Mouse (Mus musculus) right cerebral cortex, postnatal 36 days (tissue): ENCODE results near the gene Arhgap10.

Experiments used
- DNase-seq, 2 experiments: peaks; one replicate each; pipeline ENCODE4 v3.0.0; 2022; ENCODE audit warnings: low spot score in 2 of 2, mixed read lengths in 1 of 2

The Arhgap10 gene

DNA sequence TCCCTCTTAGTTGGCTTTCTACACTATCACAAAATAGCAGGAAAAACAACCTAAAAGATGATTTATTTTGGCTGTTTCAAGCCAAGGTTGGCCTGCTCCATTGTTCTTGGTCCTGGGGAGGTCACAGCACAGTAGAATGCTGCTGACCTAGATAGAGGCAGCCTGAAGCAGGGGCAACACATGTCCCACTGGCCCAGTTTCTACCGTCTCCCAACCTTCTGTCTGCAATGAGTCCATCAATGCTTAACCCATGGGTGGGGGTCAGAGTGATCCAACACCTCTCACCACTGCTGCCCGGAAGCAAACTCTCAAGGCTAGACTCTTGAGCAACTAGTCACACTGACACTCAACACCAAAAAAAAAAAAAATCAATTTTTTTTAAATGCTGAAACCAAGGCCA, 31.0 kb downstream of the Arhgap10 start:
- no peak for DNase-seq

DNA sequence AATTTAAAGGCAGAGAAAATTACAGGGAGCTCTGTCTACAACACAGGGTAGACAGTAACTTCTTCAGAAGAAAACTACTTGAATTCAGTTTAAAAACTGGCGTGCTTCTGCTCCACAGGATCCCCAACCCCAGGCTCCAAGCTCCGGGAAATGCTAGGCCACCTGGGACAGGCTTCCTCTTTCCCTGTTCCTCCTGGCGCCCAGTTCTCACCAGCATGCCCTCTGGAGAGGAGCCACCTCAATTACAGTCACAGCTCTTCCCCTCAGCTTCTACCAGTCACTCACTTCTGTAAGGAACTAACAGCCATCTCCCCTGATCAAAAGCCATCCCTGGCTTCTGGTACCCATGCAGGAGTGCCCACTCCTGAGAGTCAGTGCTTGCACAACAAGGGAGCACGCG, 32.9 kb downstream of the Arhgap10 start:
- no peak for DNase-seq

DNA sequence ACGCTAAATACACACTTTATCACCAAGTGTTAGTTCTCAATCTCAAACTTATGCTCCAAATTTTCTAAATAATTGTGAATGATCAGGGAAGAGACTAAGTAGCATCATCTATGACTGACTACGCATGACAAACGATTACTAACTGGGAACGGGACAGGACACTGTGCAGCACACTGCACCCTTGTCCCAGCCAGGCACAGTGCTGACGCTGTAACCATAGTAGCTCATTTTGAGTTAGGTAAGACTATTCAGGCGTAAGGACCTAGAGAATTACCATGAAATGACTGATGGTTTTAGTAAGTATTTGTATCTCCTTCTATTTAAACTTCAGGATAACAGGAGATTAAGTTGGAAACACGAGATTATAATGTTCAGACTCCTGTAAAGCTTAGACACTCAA, 33.5 kb downstream of the Arhgap10 start:
- DNase-seq: no peak

DNA sequence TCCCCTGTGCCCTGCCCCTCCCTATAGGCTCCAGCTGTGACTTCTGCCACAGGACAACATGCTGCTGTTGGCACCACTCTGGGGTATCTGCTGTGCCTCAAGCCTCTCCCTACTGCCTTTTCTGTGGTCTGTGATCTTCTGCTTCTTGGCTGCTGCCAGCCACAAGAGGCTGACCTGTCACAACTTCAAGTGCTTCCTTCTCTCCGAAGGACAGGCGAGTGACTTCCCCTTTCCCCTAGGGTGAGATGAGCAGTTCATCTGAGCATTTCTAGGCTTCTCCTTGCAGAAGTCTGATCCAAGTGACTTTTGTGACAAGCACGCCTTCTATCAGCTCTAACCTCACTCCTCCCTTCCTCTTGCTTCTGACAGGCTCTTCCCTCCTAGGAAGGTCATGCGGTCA, 34.1 kb downstream of the Arhgap10 start:
- no peak for DNase-seq

DNA sequence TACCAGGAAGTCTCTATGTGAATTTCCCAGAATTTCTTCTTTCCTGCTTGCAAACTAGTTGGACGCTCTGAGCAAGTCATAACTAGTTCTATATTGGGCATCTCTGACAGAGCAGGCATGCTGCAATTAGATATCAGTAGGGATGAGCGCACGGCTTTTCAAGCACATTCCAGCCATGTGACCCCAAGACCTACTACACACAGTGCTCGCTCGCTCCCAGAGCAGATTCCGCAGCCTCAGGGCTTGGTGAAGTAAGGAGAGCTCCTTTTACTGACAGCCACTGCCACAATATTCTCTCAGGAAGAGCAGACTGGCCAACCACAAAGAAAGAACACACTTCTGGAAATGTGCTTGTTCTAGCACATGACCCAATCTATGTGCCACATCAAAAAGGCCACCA, 36.0 kb downstream of the Arhgap10 start:
- no peak for DNase-seq

DNA sequence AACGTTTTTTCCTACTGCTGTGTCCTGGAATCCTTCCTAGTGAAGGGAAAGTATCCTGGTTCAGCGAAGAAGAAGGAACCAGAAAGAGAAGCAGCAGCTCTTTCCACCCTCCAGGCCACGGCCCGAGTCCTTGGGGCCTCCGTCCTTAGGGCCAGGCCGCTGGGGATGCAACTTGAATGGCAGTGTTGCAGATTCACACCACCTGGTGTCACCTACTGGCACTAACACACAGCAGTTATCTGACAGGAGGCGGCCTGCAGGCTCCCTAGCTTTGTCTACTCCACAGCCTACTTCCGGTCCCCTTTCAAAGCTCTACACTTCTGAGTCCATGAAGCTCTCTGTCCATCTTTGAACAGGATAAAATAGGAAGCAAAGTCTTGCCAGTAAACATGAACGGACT, 37.8 kb downstream of the Arhgap10 start:
- no peak for DNase-seq

DNA sequence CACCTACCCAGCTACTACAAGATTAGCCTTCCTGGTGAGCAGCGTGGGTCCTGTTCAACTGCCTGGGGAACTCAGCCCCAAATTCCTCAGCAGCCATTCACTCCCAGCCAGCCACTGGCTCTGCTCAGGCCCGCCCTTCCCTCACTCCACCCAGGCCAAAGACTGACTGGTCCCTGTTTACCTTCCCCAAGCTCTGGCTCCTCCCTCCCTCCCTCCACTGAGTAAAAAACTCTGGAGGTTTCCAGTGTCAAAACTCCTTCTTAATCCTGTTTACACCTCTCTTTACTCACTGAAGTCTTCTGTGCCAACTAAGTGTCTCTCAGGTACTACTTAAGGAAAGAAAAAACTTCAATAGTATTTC, 38.9 kb downstream of the Arhgap10 start:
- no peak for DNase-seq

DNA sequence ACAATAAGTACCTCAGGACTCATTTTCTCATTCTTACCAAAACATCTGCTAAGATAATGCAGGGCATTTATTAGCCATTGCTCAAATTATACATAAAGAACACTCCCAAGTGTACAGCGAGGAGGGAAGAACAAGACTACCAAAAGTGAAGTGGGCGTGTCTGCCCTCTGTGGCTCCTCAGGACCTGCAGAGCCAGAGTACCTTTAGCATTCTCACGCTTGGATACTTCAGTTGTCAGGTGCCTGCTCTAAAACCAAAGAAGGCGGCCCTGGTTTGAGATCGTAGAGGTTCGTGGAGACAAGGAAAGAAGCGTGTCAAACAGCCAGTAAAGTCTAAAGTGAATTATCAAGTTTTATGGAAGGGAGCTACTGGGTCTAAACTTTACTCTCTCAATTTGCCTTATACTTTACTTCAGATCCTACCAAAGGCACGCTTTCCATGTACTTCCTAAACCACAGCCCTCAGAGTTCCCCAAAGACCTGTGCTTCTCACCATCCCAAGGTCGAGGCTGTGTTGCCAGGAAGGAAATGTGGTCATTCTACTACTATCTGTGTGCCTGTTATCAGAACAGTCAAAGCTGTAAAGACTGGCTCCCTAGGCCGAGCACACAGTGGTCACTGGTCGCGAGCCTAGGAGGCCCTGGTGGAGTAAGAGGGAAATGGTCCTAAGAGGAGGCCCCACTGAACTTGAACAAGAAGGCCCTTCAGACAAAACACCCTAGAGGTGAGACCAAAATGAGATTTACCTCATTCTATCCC, 39.4 kb downstream of the Arhgap10 start:
- no peak for DNase-seq

DNA sequence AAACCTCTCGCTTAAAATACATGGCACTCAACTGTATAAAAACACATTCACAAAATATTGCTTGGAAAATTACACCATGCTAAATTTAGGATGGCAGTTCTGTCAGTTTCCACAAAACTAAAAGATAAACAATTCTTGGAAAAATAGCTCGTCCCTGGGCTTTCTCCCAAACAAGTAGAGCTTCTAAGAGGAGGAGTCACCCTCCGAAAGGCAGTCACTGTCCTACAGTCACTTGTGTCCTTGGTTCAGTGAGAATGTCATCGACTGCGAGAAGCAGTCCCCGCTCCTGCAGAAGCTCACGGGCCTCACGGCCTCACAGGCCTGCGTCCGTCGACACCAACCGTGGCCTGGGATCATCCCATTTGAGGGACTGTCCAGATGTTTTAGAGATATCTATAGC, 40.1 kb downstream of the Arhgap10 start:
- DNase-seq: no peak

DNA sequence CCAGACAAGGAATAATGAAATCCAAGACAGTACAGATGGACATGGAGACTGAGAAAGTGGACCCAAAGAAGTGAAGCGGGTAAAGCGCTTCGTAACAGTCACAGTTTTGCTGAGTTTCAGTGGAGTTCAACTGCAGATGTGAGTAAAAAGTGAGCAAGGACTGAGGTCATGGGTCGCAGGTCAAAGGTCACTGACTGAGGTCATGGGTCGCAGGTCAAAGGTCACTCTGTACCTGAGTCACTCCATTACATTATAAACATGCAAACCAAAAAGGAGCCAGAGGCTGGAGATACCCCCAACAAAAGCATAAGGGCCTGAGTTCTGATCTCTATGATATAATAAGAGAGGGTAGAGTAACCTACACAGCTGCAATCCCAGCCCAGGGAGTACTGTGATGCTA, 43.1 kb downstream of the Arhgap10 start:
- DNase-seq: no peak

DNA sequence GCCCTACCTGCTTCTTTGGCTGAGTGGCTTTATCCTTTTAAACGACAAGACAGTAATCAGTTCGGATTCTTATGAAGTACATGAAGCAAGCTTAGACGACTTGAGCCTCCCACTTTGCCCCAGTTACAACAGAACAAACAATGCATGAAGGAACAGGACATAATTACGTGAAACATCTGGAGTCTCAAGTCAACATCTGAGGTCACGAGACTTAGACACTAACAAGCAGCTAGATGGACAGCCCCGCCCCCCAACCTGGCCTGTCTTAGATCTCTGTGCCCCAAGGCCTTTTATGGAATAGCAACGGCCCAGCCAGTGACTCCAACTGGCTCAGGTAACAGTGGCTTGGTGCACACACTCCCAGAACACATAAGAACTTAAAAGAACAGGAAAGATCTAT, 44.0 kb downstream of the Arhgap10 start:
- no peak for DNase-seq

DNA sequence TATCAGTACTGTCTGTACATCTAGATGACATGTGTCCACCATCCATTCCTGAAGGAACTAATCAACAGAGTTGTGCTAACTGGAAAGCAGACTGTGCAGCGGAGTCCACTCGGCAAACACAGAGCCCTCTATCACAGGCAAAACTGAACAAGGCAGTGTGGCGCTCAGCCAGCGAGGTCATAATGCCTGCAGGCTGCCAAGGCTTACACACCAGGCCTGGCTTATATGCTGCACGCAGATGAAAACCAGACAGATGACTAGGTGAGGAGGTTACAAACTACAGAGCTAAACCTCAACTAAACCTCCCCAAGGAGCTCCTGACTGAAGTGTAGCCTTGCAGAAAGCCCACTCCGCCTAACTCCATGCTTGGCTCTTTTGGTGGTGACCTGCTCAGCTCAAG, 44.4 kb downstream of the Arhgap10 start:
- DNase-seq: no peak

DNA sequence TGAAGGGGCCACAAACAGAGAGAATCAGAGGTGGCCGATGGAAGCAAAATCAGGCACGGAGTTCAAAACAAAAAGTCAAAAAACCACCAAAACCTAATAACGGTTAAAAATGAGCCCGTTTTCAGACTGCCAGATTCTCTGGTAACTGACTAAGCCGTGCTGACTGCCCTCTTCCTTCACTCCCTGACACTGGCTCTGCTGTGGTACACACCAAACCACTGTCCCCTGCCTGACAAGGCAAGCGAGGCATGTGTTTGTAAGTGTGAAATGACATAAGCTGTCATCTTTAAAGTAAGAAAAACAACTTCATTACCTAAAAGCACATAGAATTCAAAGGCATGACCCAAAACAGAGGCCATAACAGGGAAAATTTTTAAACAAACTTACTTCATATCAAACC, 56.4 kb downstream of the Arhgap10 start:
- DNase-seq: no peak

DNA sequence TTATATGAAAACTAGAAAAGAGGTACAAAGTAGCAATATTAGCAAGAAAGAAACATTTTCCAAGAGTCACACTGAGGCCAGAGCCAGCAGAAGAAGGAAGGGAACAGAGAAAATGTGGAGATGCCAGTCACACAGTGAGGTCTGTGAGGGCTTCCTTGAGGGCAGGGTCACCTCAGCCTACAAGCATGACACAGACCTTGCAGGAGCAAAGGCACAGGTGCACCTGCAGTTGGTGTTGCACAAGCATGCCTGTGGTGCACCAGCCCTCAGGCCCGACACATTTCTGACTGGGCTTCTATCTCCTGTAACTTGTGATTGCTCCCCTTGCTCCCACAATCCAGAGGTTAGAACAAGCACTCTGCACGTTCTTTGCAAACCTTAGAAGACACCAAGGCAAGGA, 57.4 kb downstream of the Arhgap10 start:
- no peak for DNase-seq

DNA sequence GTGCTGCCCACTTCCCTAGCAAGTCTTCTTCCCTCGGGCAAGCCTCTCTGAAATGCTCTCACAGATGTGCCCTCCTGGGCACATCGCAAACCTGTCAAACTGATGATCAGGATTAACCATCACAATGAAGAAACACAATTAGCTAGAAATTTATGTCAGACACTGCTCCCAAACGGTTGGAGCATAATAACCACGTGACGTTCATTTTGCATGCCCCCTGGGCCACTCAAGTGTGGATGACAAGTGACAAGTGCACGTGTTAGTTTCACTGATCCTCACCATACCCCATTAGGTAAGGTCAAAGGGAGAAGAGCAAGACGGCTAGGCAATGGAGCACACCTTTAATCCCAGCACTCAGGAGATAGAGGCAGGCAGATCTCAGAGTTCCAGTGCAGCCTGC, 58.1 kb downstream of the Arhgap10 start:
- DNase-seq: no peak

DNA sequence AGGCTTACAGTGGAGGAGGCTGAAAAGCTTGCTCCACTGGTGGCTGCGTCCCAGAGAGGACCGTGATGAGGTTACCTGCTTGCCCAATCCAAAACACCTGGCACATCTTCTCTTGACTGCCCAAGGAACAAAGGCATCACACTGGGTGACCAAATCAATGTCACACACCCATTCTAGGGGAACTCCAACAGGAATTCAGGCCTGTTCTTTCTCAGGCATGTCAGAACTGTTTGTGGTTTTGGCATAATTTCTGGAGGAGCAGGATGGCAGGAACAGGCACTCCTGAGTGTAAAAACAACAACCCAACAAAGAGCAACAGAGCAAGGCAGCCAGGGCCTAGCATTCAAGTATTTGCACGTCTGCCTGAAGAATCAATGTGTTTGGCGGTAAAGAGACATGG, 59.2 kb downstream of the Arhgap10 start:
- DNase-seq: no peak

DNA sequence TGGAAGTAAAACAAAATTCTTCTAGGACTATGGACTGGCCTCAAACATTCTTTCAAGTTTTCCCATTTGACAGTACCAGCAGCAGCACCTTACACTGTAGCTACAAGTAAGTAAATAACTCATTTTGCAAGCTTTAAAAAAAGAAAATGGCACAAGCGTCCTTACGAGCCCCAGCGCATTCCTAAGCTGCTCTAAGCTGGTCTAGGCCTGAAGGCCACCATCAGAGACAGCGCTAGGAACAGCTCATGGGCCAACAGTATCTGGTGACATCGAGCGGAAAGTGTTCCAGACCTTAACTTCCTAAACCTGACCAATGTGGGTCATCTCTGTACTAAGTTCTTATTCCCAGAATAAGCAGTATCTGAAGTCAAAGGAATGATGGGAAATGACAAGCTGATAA, 61.5 kb downstream of the Arhgap10 start:
- DNase-seq: no peak

DNA sequence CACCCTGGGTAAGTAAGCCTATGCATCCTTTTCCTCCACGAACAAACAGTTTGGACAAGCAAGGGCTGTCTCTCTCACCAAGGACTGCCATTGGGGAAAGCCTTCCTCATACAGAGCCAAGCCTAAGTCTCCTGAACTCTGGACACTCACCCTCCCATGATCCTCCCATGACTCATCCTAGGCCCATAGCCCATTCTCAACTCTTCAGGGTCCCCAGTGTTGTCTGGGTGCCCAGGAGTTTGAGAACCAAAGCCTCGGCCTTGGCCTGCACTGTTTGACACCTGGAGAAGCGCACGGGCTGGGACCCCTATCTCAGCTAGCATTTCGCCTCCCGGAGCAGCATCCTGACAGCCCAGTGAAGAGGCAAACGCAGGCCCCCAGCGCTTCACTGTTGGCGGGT, 63.9 kb downstream of the Arhgap10 start:
- no peak for DNase-seq

DNA sequence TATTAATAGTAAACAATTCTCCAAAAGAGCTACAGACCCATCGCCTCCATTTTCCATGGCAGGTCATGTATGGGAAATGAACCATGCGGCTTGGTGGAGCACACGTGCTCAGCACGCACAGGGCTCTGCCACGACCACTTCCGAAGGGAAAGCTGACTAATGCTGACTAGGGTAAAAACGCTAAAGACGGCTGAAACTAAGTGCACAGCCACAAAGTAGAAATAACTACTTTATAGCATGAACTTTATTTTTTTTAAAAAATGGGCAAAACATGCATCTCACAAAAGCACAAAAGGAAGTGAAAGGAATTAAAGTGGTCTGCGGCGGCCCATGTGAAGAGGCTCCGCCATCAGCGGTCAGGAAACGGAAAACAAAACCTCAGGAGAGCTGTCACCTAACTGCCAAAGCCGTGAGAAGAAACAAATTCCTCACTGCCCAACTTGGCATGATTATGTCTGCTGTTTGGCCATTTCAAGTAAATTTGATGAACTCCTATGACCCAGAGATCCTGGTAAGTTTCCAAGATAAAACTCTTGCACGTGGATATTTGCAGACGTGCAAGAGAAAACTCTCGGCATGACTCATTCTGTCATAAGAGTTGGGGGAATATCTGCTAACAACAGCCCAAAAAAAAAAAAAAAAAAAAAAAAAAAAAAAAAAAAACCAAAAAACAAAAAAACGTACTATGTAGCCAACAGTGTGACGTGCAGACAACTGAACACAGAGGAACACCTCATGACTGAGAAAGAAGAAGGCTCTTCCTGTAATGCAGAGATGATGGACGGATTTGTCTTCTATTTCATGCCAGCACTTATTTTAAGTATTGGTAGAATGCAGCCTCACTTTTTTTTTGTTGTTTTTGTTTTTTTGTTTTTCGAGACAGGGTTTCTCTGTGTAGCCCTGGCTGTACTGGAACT, 66.0 kb downstream of the Arhgap10 start:
- DNase-seq: no peak

DNA sequence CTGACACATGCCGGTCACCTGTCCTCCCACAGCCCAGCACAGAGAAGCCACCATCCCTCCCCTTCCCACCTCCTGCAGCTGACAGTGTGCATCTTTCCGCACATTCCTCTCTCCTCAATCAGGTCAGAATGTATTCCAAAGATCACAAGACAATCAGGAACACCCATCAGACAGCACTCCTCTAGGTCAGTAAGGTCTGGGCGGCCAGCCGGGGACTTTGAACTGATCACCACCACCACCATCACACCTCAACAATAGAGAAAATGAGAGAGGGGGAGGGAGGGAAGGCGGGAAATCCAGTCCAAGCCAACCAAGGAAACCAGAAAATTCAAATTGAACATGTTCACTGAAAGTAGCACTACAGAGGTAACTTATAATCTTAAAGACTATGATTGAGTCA, 66.7 kb downstream of the Arhgap10 start:
- DNase-seq: no peak

DNA sequence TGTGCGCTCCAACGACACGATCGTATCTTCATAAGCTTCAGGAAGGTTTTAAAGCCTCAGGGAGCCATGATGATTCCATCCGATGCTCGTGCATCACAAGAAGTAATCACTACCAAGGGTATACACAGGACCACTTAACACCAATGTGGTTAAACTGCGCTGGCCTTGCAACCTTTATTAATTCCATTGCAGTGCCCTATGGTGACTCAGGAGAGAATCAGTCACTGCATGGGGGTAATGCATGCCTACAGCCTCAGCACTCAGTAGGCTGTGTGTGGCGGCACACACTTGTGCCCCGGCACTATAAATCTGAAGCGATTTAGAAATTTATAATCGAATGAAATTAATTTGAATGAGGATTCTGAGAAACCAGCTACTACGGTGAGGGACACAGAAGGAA, 71.5 kb downstream of the Arhgap10 start:
- no peak for DNase-seq

DNA sequence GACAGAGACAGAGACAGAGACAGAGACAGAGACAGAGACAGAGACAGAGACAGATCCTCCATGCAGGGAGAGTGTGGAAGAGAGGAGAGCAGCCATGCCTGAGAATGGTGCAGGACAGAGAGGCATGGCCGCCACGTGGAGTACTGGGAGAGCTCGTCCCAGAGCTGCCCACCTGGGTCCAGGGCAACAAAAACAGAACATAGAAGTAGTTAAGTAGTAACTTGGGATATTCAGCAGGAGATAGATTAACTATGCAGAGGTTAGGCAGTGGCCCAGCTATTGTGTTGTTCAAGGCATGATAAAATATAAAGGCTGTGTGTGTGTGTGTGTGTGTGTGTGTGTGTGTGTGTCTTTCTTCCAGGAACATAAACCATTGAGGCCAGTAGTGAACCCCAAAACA, 72.1 kb downstream of the Arhgap10 start:
- DNase-seq: no peak

DNA sequence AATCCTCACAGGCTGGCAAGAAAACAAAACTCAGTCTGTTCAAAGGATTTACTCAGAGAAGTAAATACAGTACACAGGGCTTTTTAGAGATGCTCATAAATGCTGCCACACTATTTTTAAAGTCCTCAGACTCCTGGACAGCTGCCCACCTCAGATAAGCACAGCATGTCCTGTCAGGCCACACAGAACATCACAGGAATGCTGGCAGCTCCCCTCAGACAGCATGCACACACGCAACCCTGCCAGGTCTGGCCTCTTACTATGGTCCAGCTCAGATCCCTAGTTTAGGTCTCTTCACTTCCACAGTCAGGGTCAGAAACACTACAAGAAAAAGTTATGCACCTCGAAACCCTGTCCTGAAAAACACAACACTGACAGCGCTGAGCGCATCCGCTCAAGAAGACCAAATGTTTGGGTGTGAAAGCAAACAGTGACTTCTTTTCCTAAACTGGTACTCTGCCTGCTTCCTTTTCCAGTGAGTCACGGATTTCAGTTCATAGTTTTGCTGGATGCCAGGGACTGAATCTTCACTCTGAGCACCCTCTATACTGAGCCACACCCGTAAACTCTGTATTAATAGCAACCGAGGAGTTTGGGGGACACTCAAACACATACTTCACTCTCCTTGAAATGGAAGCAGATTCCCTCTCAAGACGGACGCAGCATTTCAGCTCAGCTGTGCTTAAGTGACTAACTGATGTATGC, 73.4 kb downstream of the Arhgap10 start:
- DNase-seq: peak in 1 of 2 experiments; percentile 8
